Mouse (Mus musculus) monocyte, adult 59 days (primary cell): ENCODE data around the gene Tgm7. TPM values are rescaled to one million over a fixed set of nuclear protein-coding genes. Genes with fewer than 3 reads are reported as not detected.

Source experiments
- total RNA-seq, 2 experiments: library from RNA; stranded (reverse); gene quantifications; one replicate each; pipeline ENCODE4 v1.2.4; 2023

The Tgm7 gene
- total RNA-seq: not detected

DNA sequence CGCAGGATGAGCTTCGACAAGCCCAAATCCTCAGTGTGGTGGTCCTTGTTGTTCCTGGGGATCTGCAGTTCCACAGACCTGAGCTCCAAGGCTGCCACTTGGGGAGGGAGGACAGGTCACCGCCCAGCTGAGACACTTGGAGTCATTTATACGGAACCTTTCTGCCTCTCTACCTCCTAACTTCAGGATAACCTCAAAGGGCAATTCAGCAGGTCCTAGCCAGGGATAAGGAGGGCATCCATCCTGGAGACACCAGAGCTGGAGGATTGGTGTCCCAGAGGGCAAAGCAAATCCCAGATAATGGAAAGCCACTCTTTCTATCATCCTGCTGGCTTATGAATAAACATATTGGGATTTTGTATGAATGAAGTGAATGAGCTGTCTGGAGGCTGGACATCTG, at the start of gene Tgm7:
TSS of gene Tgm7 (minus strand) at position 101 of the 400 bp plus-strand sequence.

DNA sequence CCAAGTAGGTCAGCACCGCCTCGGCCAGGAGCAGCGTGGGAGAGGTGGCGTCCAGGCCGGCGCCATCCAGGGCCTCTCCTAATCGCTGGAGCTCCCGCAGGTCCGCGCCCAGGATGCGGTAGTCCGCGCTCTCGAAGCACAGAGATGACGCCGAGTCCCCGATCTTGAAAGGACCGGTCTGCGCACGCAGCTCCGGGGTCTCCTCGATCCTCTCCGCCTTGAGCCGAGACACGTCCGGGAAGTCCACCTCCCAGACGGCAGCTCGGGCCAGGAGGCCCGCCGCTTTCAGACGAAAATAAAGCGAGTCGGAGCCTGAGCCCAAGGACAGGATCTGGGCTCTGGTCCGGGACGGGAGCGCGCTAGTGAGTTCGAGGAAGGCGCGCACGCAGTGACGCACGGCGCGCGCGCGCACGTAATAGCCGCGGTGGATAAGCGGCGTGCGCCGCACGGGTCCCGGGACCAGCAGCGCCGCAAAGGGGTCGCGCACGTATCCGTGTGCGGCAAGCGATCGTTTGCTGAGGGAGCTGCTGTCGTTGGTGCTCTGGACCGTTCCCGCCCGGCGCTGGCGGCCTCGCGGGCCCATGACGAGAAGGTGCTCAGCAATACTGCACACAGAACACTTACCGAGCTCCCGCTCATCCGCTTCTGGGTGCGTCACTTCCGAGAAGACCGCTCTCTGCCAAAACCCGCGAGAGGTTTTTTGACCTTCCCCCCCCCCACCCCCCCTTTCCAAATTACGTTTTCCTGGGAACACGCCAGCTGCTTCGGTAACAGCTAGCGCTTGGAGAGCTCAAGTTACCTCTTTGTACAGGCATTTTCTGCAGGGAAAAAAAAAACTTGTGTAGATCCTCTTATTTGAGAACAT, 30.7 kb upstream of the Tgm7 start, which contains the start of the genes Adal and Lcmt2:
TSS of gene Adal (plus strand) at position 411 of the 865 bp plus-strand sequence.
TSS of gene Lcmt2 (minus strand) at position 636 of the 865 bp plus-strand sequence.

DNA sequence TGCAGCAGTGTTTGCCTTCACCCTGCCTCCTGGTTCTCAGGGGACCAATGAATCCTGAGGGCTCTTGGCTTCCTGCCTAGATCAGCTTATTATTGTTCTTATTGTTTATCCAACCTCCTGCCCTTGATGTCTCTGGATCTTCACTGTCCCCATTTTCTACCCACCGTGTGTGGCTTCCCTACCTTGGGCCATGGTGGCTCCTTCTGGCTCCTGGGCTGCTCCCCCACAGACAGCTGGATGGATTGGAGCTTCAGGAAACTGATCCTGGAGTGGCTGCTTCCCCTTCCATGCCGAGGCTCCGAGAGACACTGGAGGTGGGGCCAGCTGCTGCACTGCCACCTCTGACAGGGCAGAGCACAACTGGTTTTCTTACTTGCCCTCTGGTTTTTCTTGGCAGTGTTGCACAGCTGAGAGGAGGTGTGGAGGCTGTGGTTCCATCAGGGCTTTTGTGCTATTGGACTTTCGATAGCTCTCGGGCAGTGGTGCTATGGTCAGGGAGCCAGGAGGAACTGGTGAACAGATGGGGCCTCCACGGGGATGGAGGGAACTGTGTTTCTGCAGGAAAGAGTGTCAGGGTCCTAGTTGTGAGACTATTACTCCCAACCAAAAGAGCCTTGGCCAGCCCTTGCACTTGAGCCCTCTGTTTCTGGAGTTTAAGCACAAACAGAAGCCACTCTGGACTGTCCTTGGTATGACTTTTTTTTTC, 24.0 kb downstream of the Tgm7 start, which contains the start of gene Tgm5:
TSS of gene Tgm5 (minus strand) at position 362 of the 706 bp plus-strand sequence.

Other genes starting within 250 kb of the Tgm7 start
- 10 to 100 TPM; 24.0 to 30.2 TPM for gene Ubr1, start 139.1 kb downstream of the Tgm7 start, total RNA-seq
- gene Tmem62, start 132.8 kb downstream of the Tgm7 start, total RNA-seq: 10 to 100 TPM in 1 of 2 experiments, 1 to 10 TPM in 1; 8.4 to 10.2 TPM
- gene Ccndbp1, start 101.4 kb downstream of the Tgm7 start, total RNA-seq: 10 to 100 TPM; 53.2 to 57.8 TPM
- 1 to 10 TPM in 1 of 2 experiments, not detected in 1; 1.2 TPM for gene Epb42, start 72.7 kb downstream of the Tgm7 start, total RNA-seq
- not detected for gene Tgm5, start 24.0 kb downstream of the Tgm7 start, total RNA-seq
- gene Adal, start 30.6 kb upstream of the Tgm7 start, total RNA-seq: 1 to 10 TPM; 6.4 to 8.8 TPM
- gene Lcmt2, start 30.9 kb upstream of the Tgm7 start, total RNA-seq: 1 to 10 TPM; 5.0 to 5.8 TPM
- 10 to 100 TPM; 53.2 to 54.1 TPM for gene Tubgcp4, start 60.9 kb upstream of the Tgm7 start, total RNA-seq
- gene Zscan29, start 61.3 kb upstream of the Tgm7 start, total RNA-seq: 10 to 100 TPM; 21.2 to 25.5 TPM
- gene Trp53bp1, start 161.6 kb upstream of the Tgm7 start, total RNA-seq: 10 to 100 TPM; 28.9 to 29.0 TPM
- 1 to 10 TPM in 1 of 2 experiments, under 1 TPM in 1; 0.18 to 1.5 TPM for gene Map1a, start 179.8 kb upstream of the Tgm7 start, total RNA-seq
- 10 to 100 TPM; 13.9 to 14.4 TPM for gene Ppip5k1, start 245.6 kb upstream of the Tgm7 start, total RNA-seq
- not detected for gene Ckmt1, start 247.9 kb upstream of the Tgm7 start, total RNA-seq